Mouse (Mus musculus): ENCODE measurements at regions not wholly inside any gene's neighbourhood (a gene's known extent, or its start where the extent isn't known, plus 50 kb on each side); places are given as distances from the start of the nearest gene placed in this dataset.

- no peak for TF ChIP-seq POLR2A (IDR thresholded peaks at IDR 0.05; ENCODE audit: borderline replicate concordance, insufficient read depth, low read length)
- TF ChIP-seq CTCF (IDR thresholded peaks at IDR 0.05; ENCODE audit: borderline replicate concordance, insufficient read depth, low read depth, low read length): no peak
- H3K4me1 ChIP-seq (ENCODE audit: control insufficient read depth, insufficient read depth, low read length): no peaks in the 10 kb centered on the region
- WGBS: 75% methylated on average over 2 of the region's 2 CpGs
- no peak for DNase-seq
- H3K27ac ChIP-seq (ENCODE audit: insufficient read depth, low read length): no peak overlapping the region
- no peak overlapping the region for H3K4me3 ChIP-seq (replicated peaks; ENCODE audit: insufficient read depth, low read depth, low read length)
- no peaks in the 10 kb centered on the region for H3K27me3 ChIP-seq (ENCODE audit: control insufficient read depth, insufficient read depth, low read length)
Measured at GRCm38 (mm10) chr5:84632851-84633250, 215.7 kb upstream of the Epha5 start.

GRCm38 (mm10) chr5:84618194-84618593, 201.0 kb upstream of the Epha5 start:
- DNase-seq: no peak
- 93% methylated on average over 1 of the region's 1 CpGs for WGBS
- no peaks in the 10 kb centered on the region for H3K4me1 ChIP-seq (ENCODE audit: control insufficient read depth, insufficient read depth, low read length)
- no peak for TF ChIP-seq CTCF (IDR thresholded peaks at IDR 0.05; ENCODE audit: borderline replicate concordance, insufficient read depth, low read depth, low read length)
- TF ChIP-seq POLR2A (IDR thresholded peaks at IDR 0.05; ENCODE audit: borderline replicate concordance, insufficient read depth, low read length): no peak
- no peak overlapping the region for H3K27ac ChIP-seq (ENCODE audit: insufficient read depth, low read length)
- no peaks in the 10 kb centered on the region for H3K27me3 ChIP-seq (ENCODE audit: control insufficient read depth, insufficient read depth, low read length)
- no peak overlapping the region for H3K4me3 ChIP-seq (replicated peaks; ENCODE audit: insufficient read depth, low read depth, low read length)

GRCm38 (mm10) chr5:84608683-84609082, 191.5 kb upstream of the Epha5 start:
- Histone ChIP-seq H3K4me1 (ENCODE audit: control insufficient read depth, insufficient read depth, low read length) (no peaks in the 10 kb centered on the region), H3K27ac (ENCODE audit: insufficient read depth, low read length) (no peak overlapping the region), H3K27me3 (ENCODE audit: control insufficient read depth, insufficient read depth, low read length) (no peaks in the 10 kb centered on the region), H3K4me3 (replicated peaks; ENCODE audit: insufficient read depth, low read depth, low read length) (no peak overlapping the region)
- DNase-seq: no peak
- TF ChIP-seq POLR2A (IDR thresholded peaks at IDR 0.05; ENCODE audit: borderline replicate concordance, insufficient read depth, low read length) (no peak), CTCF (IDR thresholded peaks at IDR 0.05; ENCODE audit: borderline replicate concordance, insufficient read depth, low read depth, low read length) (no peak)
- WGBS: 29% methylated on average over 2 of the region's 2 CpGs

DNA sequence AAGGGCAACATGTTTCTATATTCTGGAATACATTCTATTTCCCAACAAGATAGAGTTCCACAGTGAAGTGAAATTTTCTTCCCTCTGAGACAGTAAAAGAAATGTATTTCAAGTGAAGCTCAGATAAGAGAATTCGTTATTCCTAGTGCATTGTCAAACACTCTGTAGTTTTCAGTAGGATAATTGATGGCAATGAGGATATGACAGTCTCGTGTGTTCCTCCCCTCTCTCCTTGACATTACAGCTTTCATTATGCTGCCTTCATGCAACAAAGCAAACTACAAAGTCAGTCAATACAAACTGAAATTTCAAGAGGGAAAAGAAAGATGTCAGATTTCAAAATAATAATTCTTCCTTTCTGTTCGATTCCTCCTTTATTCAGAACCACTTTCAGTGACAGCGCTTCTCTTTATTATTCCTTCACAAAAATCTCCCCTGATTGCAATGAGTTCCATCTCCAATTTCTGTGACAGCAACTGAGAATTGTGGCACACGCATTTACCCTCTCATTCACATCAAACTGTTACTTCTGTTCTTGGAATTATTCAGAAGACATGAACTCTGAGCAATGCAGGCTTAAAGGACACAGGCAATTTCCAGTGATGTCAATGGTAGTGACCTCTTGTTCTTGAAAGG, 148.2 kb upstream of the Epha5 start:
- TF ChIP-seq CTCF (IDR thresholded peaks at IDR 0.05; ENCODE audit: borderline replicate concordance, insufficient read depth, low read depth, low read length): no peak
- no peak for TF ChIP-seq POLR2A (IDR thresholded peaks at IDR 0.05; ENCODE audit: borderline replicate concordance, insufficient read depth, low read length)
- H3K4me1 ChIP-seq (ENCODE audit: control insufficient read depth, insufficient read depth, low read length): no peaks in the 10 kb centered on the region
- no peaks in the 10 kb centered on the region for H3K27me3 ChIP-seq (ENCODE audit: control insufficient read depth, insufficient read depth, low read length)
- no peak for DNase-seq
- WGBS: 86% methylated on average over 5 of the region's 5 CpGs
- no peak overlapping the region for H3K4me3 ChIP-seq (replicated peaks; ENCODE audit: insufficient read depth, low read depth, low read length)
- no peak overlapping the region for H3K27ac ChIP-seq (ENCODE audit: insufficient read depth, low read length)

DNA sequence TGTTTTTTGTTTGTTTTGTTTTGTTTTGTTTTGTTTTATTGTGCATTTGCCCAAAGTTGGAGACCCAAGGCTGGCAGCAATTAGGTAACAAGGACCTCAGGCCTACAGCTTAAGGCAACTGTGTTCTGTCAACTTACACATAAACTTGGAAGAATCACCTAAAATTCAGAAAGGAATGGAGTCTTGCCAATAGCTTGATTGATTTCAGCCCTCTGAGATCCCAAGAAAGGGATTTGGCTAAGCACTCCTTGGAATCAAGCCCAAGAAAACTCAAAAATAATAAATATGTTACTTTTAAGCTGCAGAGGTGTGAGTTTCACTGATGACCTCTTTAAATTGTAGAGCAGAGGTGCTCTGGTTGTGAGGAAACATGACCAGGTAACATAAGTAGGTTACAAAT, 102.7 kb upstream of the Epha5 start:
- Histone ChIP-seq H3K4me3 (replicated peaks; ENCODE audit: insufficient read depth, low read depth, low read length) (no peak overlapping the region), H3K4me1 (ENCODE audit: control insufficient read depth, insufficient read depth, low read length) (no peaks in the 10 kb centered on the region), H3K27me3 (ENCODE audit: control insufficient read depth, insufficient read depth, low read length) (no peaks in the 10 kb centered on the region), H3K27ac (ENCODE audit: insufficient read depth, low read length) (no peak overlapping the region)
- TF ChIP-seq CTCF (IDR thresholded peaks at IDR 0.05; ENCODE audit: borderline replicate concordance, insufficient read depth, low read depth, low read length) (no peak), POLR2A (IDR thresholded peaks at IDR 0.05; ENCODE audit: borderline replicate concordance, insufficient read depth, low read length) (no peak)
- DNase-seq: no peak

GRCm38 (mm10) chr5:84510144-84510543, 93.0 kb upstream of the Epha5 start:
- Histone ChIP-seq H3K4me1 (ENCODE audit: control insufficient read depth, insufficient read depth, low read length) (no peaks in the 10 kb centered on the region), H3K27me3 (ENCODE audit: control insufficient read depth, insufficient read depth, low read length) (no peaks in the 10 kb centered on the region), H3K27ac (ENCODE audit: insufficient read depth, low read length) (no peak overlapping the region), H3K4me3 (replicated peaks; ENCODE audit: insufficient read depth, low read depth, low read length) (no peak overlapping the region)
- no peak for TF ChIP-seq POLR2A (IDR thresholded peaks at IDR 0.05; ENCODE audit: borderline replicate concordance, insufficient read depth, low read length)
- TF ChIP-seq CTCF (IDR thresholded peaks at IDR 0.05; ENCODE audit: borderline replicate concordance, insufficient read depth, low read depth, low read length): no peak
- DNase-seq: no peak
- WGBS: 78% methylated on average over 5 of the region's 5 CpGs

DNA sequence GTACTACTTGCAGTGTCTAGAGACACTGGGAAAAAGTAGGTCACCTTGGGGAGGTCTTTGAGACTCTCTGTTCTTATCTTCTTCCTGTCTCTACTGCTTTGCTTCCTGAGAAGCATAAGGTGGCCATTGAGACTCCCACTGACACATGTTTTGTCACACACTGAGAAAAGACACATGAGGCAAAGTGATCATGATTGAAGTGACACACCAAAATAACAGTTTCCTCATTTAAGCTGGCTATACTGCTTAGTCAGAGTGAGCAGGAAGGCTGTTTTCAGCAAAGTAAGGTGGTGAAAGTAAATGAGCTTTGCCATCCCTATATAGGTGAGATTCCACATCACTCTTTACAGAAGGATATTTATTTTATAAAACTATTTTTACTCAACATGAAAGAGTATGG, 63.8 kb upstream of the Epha5 start:
- no peak for TF ChIP-seq CTCF (IDR thresholded peaks at IDR 0.05; ENCODE audit: borderline replicate concordance, insufficient read depth, low read depth, low read length)
- no peak for TF ChIP-seq POLR2A (IDR thresholded peaks at IDR 0.05; ENCODE audit: borderline replicate concordance, insufficient read depth, low read length)
- no peak overlapping the region for H3K27ac ChIP-seq (ENCODE audit: insufficient read depth, low read length)
- H3K27me3 ChIP-seq (ENCODE audit: control insufficient read depth, insufficient read depth, low read length): no peaks in the 10 kb centered on the region
- no peaks in the 10 kb centered on the region for H3K4me1 ChIP-seq (ENCODE audit: control insufficient read depth, insufficient read depth, low read length)
- no peak overlapping the region for H3K4me3 ChIP-seq (replicated peaks; ENCODE audit: insufficient read depth, low read depth, low read length)
- DNase-seq: no peak
